Mouse (Mus musculus) megakaryocyte progenitor cell, adult 5-6 weeks (primary cell): ENCODE results near the gene Wdr90. TPM values are rescaled to one million over a fixed set of nuclear protein-coding genes. Genes with fewer than 3 reads are reported as not detected.
"Not testable (repeated sequence)": the region's sequence is repeated elsewhere in the genome, so short reads cannot be mapped to it uniquely, and the experiment has no call there.

Source experiments
- ATAC-seq: replicated peaks from 2 replicates; pipeline ENCODE4 v1.8.0; 2016; ENCODE audit warnings: mild to moderate bottlenecking, moderate TSS enrichment, inconsistent platforms; ENCODE audit not compliant: poor library complexity
- total RNA-seq, 2 experiments: library from RNA; stranded (forward) in 1 of 2; stranded (reverse) in 1 of 2; fragments of 157-497, 149-512 nt in 1 of 2; fragments of 200-1000 nt in 1 of 2; gene quantifications; 2 replicates each; pipeline versions ENCODE4 v1.2.3 to v1.2.4; 2015 to 2017

Wdr90 gene
- total RNA-seq, 2 experiments from 2014 or later = 17.6 to 37.9 TPM

GRCm38 (mm10) chr17:25809606-25810340 lies 51.5 kb downstream of the Wdr90 start:
- ATAC-seq = no peak

- ATAC-seq = 0 out of 2 replicates have a peak, but pooled peaks have one; percentile 23
These were observed 52.3 kb downstream of the Wdr90 start, which contains the start of gene Fbxl16 for GRCm38 (mm10) chr17:25808789-25809605. Gene Fbxl16, plus strand, starts transcription at chr17:25809085.

GRCm38 (mm10) chr17:25808028-25808427 lies 53.3 kb downstream of the Wdr90 start:
- no peak for ATAC-seq

GRCm38 (mm10) chr17:25807452-25807851 lies 53.8 kb downstream of the Wdr90 start:
- not testable (repeated sequence) for ATAC-seq

- no peak for ATAC-seq
These were observed 54.8 kb downstream of the Wdr90 start for GRCm38 (mm10) chr17:25806507-25806906.

DNA sequence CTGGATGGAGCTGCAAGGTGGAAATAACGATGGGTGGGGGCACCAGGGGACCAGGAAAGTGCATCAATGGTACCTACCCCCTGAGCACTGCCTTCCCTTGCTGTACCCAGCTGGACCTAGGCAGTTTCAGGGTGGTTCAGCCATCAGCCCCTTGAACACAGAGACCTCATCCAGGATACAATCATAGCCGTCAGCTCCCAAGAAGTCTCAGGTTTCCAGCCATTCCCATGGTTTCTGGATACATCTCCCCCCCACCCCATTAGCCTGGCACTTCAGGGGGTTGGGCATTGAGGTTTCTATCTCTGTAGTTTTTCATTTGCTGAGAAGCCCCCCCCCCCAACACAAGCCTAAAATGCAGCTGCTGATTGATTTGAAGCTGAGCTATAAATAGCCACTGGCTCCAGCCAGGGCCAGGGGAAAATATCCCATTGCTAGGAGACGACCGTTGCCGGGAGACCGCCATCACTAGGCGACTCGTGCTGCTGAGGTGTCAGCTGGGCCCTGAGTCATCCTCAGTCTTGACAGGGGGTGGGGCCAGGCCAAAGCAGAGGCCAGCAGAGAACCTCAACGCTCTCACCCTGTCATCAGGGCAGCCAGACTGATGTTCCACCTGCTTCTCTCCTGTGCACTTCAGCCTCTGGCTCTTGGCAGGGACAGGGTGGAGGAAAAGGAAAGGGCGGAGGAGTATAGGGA lies 58.3 kb downstream of the Wdr90 start:
- no peak for ATAC-seq

- peak; percentile 82 for ATAC-seq
These were observed 60.3 kb downstream of the Wdr90 start for GRCm38 (mm10) chr17:25801029-25801428.

GRCm38 (mm10) chr17:25796951-25797369 lies 64.3 kb downstream of the Wdr90 start, which contains the start of gene Metrn:
Gene Metrn, minus strand, starts transcription at chr17:25797136.
- ATAC-seq = peak; percentile 78

DNA sequence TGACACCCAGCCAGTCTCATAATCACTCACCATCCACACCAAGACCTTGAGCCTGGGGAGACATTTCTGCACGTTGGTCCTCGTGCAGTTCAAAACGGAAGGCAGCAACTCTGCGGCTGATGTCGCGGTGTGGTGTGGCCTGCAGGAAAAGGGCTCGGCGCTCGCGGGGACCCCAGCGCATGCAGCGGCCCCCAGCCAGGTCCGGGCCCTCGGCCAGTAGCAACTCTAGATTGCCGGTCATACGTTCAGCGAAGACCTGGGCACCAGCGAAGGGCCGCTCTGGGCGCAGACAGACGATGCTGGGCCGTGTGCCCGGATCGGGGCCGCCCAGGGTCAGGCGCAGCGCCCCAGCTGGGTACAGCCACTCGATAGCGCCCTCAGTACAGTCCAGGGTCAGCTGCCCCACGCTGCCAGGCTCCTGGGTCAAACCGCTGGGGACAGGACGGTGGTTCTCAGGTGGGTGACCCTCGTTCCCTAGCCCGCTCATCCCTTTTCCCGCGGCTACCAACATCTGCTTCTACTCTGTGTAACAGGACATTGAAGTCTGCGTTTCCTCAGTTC lies 65.0 kb downstream of the Wdr90 start:
- no peak for ATAC-seq

DNA sequence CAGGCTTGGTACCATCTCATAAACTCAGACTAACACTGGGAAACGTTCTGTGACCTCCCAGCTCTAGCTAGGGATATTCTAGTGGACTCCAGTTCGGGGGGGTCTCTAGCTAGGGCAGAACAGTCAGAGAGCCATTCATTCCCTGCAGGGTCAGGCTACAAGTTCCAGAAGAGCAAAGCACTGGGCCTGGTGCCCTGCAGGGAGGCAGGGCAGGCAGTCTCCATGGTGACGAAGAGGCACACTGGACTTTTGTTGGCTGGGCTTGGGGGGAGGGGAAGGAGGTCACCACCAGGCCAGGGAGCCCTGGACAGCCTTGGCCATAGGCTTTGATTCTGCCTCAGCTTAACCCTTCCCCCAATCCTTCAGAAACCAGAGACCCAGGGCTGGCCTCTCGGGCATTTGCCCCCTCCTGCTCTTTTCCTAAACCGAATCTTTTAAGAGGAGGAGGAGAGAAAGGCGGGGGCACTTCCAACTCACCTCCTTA lies 65.7 kb downstream of the Wdr90 start, which contains the start of gene AC134908.4:
Gene AC134908.4 (minus strand): TSS at position 51 of the 484 bp plus-strand sequence.
- ATAC-seq = no peak

DNA sequence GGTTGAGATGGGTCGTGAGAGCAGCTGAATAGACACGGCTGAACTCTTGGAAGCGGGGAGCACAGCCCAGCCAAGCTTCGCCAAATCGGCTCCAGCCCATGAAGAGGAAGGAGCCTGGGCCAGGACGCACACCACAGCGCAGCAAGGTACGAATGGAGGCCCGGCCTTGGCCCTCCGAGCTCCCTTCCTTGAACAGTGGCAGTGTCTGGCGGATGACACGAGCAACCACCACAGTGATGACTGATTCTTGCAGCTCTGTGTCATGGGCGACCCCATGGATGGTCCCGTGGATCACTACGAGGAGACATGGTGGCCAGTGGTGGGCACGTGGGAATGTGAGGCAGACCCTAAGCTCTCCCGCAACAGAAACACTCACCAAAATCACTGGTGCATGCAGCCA lies 66.3 kb downstream of the Wdr90 start:
- no peak for ATAC-seq

Other genes starting within 250 kb of the Wdr90 start
- not detected in 2 replicates for gene Gng13, start 144.3 kb downstream of the Wdr90 start, total RNA-seq (2015)
- gene Gng13, start 144.3 kb downstream of the Wdr90 start, total RNA-seq (2017) = 0.34 TPM in 1 of 2 replicates, not detected in the other
- gene Chtf18, start 134.1 kb downstream of the Wdr90 start, total RNA-seq (2015) = 12.9 and 19.0 TPM in 2 replicates
- gene Chtf18, start 134.1 kb downstream of the Wdr90 start, total RNA-seq (2017) = 27.0 and 30.2 TPM in 2 replicates
- gene Rpusd1, start 133.8 kb downstream of the Wdr90 start, total RNA-seq (2015) = 5.5 and 5.7 TPM in 2 replicates
- 1.6 and 6.0 TPM in 2 replicates for gene Rpusd1, start 133.8 kb downstream of the Wdr90 start, total RNA-seq (2017)
- not detected in 2 replicates for gene Mslnl, start 125.5 kb downstream of the Wdr90 start, total RNA-seq (2015)
- gene Mslnl, start 125.5 kb downstream of the Wdr90 start, total RNA-seq (2017) = not detected in 2 replicates
- gene Msln, start 107.1 kb downstream of the Wdr90 start, total RNA-seq (2015) = 0.46 TPM in 1 of 2 replicates, not detected in the other
- not detected in 2 replicates for gene Msln, start 107.1 kb downstream of the Wdr90 start, total RNA-seq (2017)
- 12.3 and 16.2 TPM in 2 replicates for gene Narfl, start 87.7 kb downstream of the Wdr90 start, total RNA-seq (2015)
- 24.5 and 31.5 TPM in 2 replicates for gene Narfl, start 87.7 kb downstream of the Wdr90 start, total RNA-seq (2017)
- gene Haghl, start 75.8 kb downstream of the Wdr90 start, total RNA-seq (2015) = 10.9 and 13.4 TPM in 2 replicates
- gene Haghl, start 75.8 kb downstream of the Wdr90 start, total RNA-seq (2017) = 15.2 and 18.8 TPM in 2 replicates
- gene Ccdc78, start 74.9 kb downstream of the Wdr90 start, total RNA-seq (2015) = 0.05 TPM in 1 of 2 replicates, not detected in the other
- 0.20 and 0.21 TPM in 2 replicates for gene Ccdc78, start 74.9 kb downstream of the Wdr90 start, total RNA-seq (2017)
- gene Fam173a, start 68.6 kb downstream of the Wdr90 start, total RNA-seq (2015) = 113 and 126 TPM in 2 replicates
- gene Fam173a, start 68.6 kb downstream of the Wdr90 start, total RNA-seq (2017) = 29.3 and 38.2 TPM in 2 replicates
- gene AC134908.4, start 65.8 kb downstream of the Wdr90 start, total RNA-seq (2015) = 1.8 TPM in 1 of 2 replicates, not detected in the other
- not detected in 2 replicates for gene AC134908.4, start 65.8 kb downstream of the Wdr90 start, total RNA-seq (2017)
- gene Metrn, start 64.4 kb downstream of the Wdr90 start, total RNA-seq (2015) = 4.5 and 9.7 TPM in 2 replicates
- gene Metrn, start 64.4 kb downstream of the Wdr90 start, total RNA-seq (2017) = 26.8 and 29.5 TPM in 2 replicates
- gene Fbxl16, start 52.4 kb downstream of the Wdr90 start, total RNA-seq (2015) = not detected in 2 replicates
- not detected in 2 replicates for gene Fbxl16, start 52.4 kb downstream of the Wdr90 start, total RNA-seq (2017)
- 10.0 and 10.1 TPM in 2 replicates for gene Wdr24, start 37.9 kb downstream of the Wdr90 start, total RNA-seq (2015)
- 16.1 and 18.0 TPM in 2 replicates for gene Wdr24, start 37.9 kb downstream of the Wdr90 start, total RNA-seq (2017)
- 12.0 and 15.6 TPM in 2 replicates for gene Jmjd8, start 32.6 kb downstream of the Wdr90 start, total RNA-seq (2015)
- 19.5 and 22.8 TPM in 2 replicates for gene Jmjd8, start 32.6 kb downstream of the Wdr90 start, total RNA-seq (2017)
- gene Stub1, start 28.1 kb downstream of the Wdr90 start, total RNA-seq (2015) = 66.5 and 73.4 TPM in 2 replicates
- gene Stub1, start 28.1 kb downstream of the Wdr90 start, total RNA-seq (2017) = 99.5 and 106 TPM in 2 replicates
- gene Rhbdl1, start 24.2 kb downstream of the Wdr90 start, total RNA-seq (2015) = 1.0 and 1.1 TPM in 2 replicates
- 2.5 TPM in 1 of 2 replicates, not detected in the other for gene Rhbdl1, start 24.2 kb downstream of the Wdr90 start, total RNA-seq (2017)
- gene Gm20683, start 19.7 kb downstream of the Wdr90 start, total RNA-seq (2015) = 0.17 and 0.32 TPM in 2 replicates
- 0.54 and 0.78 TPM in 2 replicates for gene Gm20683, start 19.7 kb downstream of the Wdr90 start, total RNA-seq (2017)
- gene Rhot2, start 16.6 kb downstream of the Wdr90 start, total RNA-seq (2015) = 15.1 and 17.0 TPM in 2 replicates
- 18.0 and 19.7 TPM in 2 replicates for gene Rhot2, start 16.6 kb downstream of the Wdr90 start, total RNA-seq (2017)
- gene Mcrip2, start 7.3 kb upstream of the Wdr90 start, total RNA-seq (2015) = 41.0 and 42.2 TPM in 2 replicates
- gene Mcrip2, start 7.3 kb upstream of the Wdr90 start, total RNA-seq (2017) = 8.6 and 19.7 TPM in 2 replicates
- gene Mettl26, start 13.6 kb upstream of the Wdr90 start, total RNA-seq (2015) = 34.3 and 39.1 TPM in 2 replicates
- 15.4 and 22.3 TPM in 2 replicates for gene Mettl26, start 13.6 kb upstream of the Wdr90 start, total RNA-seq (2017)
- 0.37 and 1.1 TPM in 2 replicates for gene Wfikkn1, start 19.4 kb upstream of the Wdr90 start, total RNA-seq (2015)
- 0.12 and 0.54 TPM in 2 replicates for gene Wfikkn1, start 19.4 kb upstream of the Wdr90 start, total RNA-seq (2017)
- gene Rab40c, start 58.2 kb upstream of the Wdr90 start, total RNA-seq (2015) = 7.9 and 8.5 TPM in 2 replicates
- gene Rab40c, start 58.2 kb upstream of the Wdr90 start, total RNA-seq (2017) = 10.4 and 12.0 TPM in 2 replicates
- gene Pigq, start 83.4 kb upstream of the Wdr90 start, total RNA-seq (2015) = 53.3 and 56.3 TPM in 2 replicates
- gene Pigq, start 83.4 kb upstream of the Wdr90 start, total RNA-seq (2017) = 41.6 and 41.8 TPM in 2 replicates
- gene Nhlrc4, start 83.5 kb upstream of the Wdr90 start, total RNA-seq (2015) = not detected in 2 replicates
- not detected in 2 replicates for gene Nhlrc4, start 83.5 kb upstream of the Wdr90 start, total RNA-seq (2017)
- not detected in 2 replicates for gene A930017K11Rik, start 91.1 kb upstream of the Wdr90 start, total RNA-seq (2015)
- not detected in 2 replicates for gene A930017K11Rik, start 91.1 kb upstream of the Wdr90 start, total RNA-seq (2017)
- gene Capn15, start 124.3 kb upstream of the Wdr90 start, total RNA-seq (2015) = 8.6 and 11.2 TPM in 2 replicates
- gene Capn15, start 124.3 kb upstream of the Wdr90 start, total RNA-seq (2017) = 2.4 and 3.3 TPM in 2 replicates
- 0.69 and 1.6 TPM in 2 replicates for gene Rab11fip3, start 208.1 kb upstream of the Wdr90 start, total RNA-seq (2015)
- gene Rab11fip3, start 208.1 kb upstream of the Wdr90 start, total RNA-seq (2017) = 0.83 and 1.9 TPM in 2 replicates
- gene Decr2, start 228.8 kb upstream of the Wdr90 start, total RNA-seq (2015) = 2.9 and 5.3 TPM in 2 replicates
- 10.1 and 11.7 TPM in 2 replicates for gene Decr2, start 228.8 kb upstream of the Wdr90 start, total RNA-seq (2017)
- gene Nme4, start 234.1 kb upstream of the Wdr90 start, total RNA-seq (2015) = 46.5 and 47.1 TPM in 2 replicates
- gene Nme4, start 234.1 kb upstream of the Wdr90 start, total RNA-seq (2017) = 42.7 and 45.4 TPM in 2 replicates